Mouse (Mus musculus): ENCODE results near the gene Dgke. TPM values are rescaled to one million over a fixed set of nuclear protein-coding genes. Genes with fewer than 3 reads are reported as not detected.

The Dgke gene
- polyA plus RNA-seq, 1 experiment from 2014 or later = 1.9 TPM

GRCm38 (mm10) chr11:89003078-89003477, 63.6 kb downstream of the Dgke start:
- Histone ChIP-seq H3K9ac (ENCODE audit: low read length) (peak overlapping the region; percentile 48), H3K27ac (replicated peaks) (peak overlapping the region; percentile 53; the same call in 1 of the 2 replicates), H3K9me3 (ENCODE audit: control insufficient read depth, low read length) (no peaks in the 10 kb centered on the region), H3K36me3 (ENCODE audit: control insufficient read depth, insufficient read depth, low read length) (no peaks in the 10 kb centered on the region), H3K27me3 (ENCODE audit: control insufficient read depth, insufficient read depth, low read length) (no peaks in the 10 kb centered on the region), H3K4me2 (replicated peaks; ENCODE audit: low read depth) (peak overlapping the region; percentile 77), H3K4me1 (replicated peaks; ENCODE audit: control insufficient read depth, insufficient read depth) (peaks cover 5% of the 10 kb centered on the region; the same call in 1 of the 2 replicates), H3K4me3 (ENCODE audit: low read depth, low read length) (peak overlapping the region; percentile 22; the same call in 1 of the 2 replicates)
- WGBS = 31% methylated on average over 6 of the region's 6 CpGs
- TF ChIP-seq EP300 (optimal IDR thresholded peaks at IDR 0.05) (no peak), CTCF (IDR thresholded peaks at IDR 0.05; ENCODE audit: low read depth) (no peak)
- DNase-seq (ENCODE audit: low spot score) (no peak), ATAC-seq (ENCODE audit: low FRiP score, low TSS enrichment) (no peak)

DNA sequence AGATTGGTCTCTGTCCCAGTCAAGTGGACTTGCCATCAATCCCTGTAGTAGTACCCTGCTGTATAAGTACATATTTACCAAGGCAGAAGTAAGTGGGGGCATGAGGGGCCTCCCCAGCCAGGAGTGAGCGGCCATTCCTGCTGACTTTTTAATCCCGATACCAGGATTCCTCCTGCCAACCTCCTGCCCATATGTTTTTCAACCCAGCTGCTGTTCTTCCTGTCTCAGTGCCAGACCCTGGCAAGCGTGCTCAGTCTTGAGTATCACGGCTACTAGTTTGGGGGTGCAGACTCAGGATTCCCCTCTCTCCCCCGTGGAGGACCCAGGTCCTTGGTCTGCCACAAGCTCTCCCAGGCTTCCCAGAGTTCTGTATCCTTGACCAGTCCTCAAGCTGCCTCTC, 64.0 kb downstream of the Dgke start:
- WGBS = 59% methylated on average over 5 of the region's 5 CpGs
- Histone ChIP-seq H3K9ac (ENCODE audit: low read length) (peak overlapping the region; percentile 48), H3K4me3 (ENCODE audit: low read depth, low read length) (peak overlapping the region; percentile 22; the same call in 1 of the 2 replicates), H3K36me3 (ENCODE audit: control insufficient read depth, insufficient read depth, low read length) (no peaks in the 10 kb centered on the region), H3K4me2 (replicated peaks; ENCODE audit: low read depth) (peak overlapping the region; percentile 77), H3K4me1 (replicated peaks; ENCODE audit: control insufficient read depth, insufficient read depth) (peaks cover 5% of the 10 kb centered on the region; the same call in 1 of the 2 replicates), H3K9me3 (ENCODE audit: control insufficient read depth, low read length) (no peaks in the 10 kb centered on the region), H3K27me3 (ENCODE audit: control insufficient read depth, insufficient read depth, low read length) (no peaks in the 10 kb centered on the region), H3K27ac (replicated peaks) (peak overlapping the region; percentile 53; the same call in 1 of the 2 replicates)
- no peak for TF ChIP-seq EP300 (optimal IDR thresholded peaks at IDR 0.05)
- TF ChIP-seq CTCF (IDR thresholded peaks at IDR 0.05; ENCODE audit: low read depth) = no peak
- no peak for DNase-seq (ENCODE audit: low spot score)
- ATAC-seq (ENCODE audit: low FRiP score, low TSS enrichment) = no peak

DNA sequence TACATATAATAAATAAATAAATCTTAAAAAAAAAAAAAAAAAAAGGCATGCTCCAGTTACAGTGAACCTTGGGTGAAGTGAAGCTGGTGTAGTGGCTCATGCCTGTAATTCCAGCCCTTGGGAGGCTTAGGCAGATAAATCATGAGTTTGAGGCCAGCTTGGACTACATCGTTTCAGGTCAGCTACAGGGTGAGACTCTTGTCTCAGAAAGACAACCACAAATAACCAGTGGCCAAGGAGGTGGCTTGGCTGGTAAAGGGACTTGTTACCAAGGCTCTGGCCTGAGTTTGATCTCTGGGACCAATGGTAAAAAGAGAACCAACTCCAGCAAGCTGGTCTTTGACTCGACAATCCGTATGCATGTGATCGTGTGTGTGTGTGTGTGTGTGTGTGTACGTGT, 64.6 kb downstream of the Dgke start:
- no peak for ATAC-seq (ENCODE audit: low FRiP score, low TSS enrichment)
- H3K27me3 ChIP-seq (ENCODE audit: control insufficient read depth, insufficient read depth, low read length) = no peaks in the 10 kb centered on the region
- H3K36me3 ChIP-seq (ENCODE audit: control insufficient read depth, insufficient read depth, low read length) = no peaks in the 10 kb centered on the region
- H3K27ac ChIP-seq (replicated peaks) = no peak overlapping the region
- peak overlapping the region; percentile 48; the same call in 1 of the 2 replicates for H3K9ac ChIP-seq (ENCODE audit: low read length)
- WGBS = 84% methylated on average over 5 of the region's 5 CpGs
- no peaks in the 10 kb centered on the region for H3K9me3 ChIP-seq (ENCODE audit: control insufficient read depth, low read length)
- H3K4me2 ChIP-seq (replicated peaks; ENCODE audit: low read depth) = peak overlapping the region; percentile 77
- no peak for TF ChIP-seq EP300 (optimal IDR thresholded peaks at IDR 0.05)
- no peak for TF ChIP-seq CTCF (IDR thresholded peaks at IDR 0.05; ENCODE audit: low read depth)
- peak overlapping the region; percentile 22; the same call in 1 of the 2 replicates for H3K4me3 ChIP-seq (ENCODE audit: low read depth, low read length)
- DNase-seq (ENCODE audit: low spot score) = no peak
- H3K4me1 ChIP-seq (replicated peaks; ENCODE audit: control insufficient read depth, insufficient read depth) = peaks cover 5% of the 10 kb centered on the region; the same call in 1 of the 2 replicates

DNA sequence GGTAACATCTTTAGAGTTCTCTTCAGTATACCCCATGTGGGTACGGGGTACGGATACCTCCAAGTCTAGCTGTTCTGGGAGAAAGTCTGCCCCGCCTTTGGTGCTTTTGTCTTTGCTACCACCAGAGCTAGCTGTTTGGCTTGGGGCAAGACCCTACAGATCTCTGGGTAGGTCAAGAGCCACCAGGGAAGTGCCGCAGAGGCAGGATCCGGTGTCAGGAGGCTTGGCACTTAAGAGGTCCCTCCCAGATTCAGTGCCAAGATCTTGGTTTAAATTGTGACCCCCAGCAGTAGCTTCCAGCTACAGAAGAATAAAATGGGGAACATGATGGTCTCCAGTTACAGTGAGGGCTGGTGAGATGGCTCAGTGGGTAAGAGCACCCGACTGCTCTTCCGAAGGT, 65.1 kb downstream of the Dgke start:
- TF ChIP-seq EP300 (optimal IDR thresholded peaks at IDR 0.05) = no peak
- no peak for TF ChIP-seq CTCF (IDR thresholded peaks at IDR 0.05; ENCODE audit: low read depth)
- ATAC-seq (ENCODE audit: low FRiP score, low TSS enrichment) = no peak
- peak overlapping the region; percentile 77 for H3K4me2 ChIP-seq (replicated peaks; ENCODE audit: low read depth)
- peak overlapping the region; percentile 41 for H3K27ac ChIP-seq (replicated peaks)
- no peak for DNase-seq (ENCODE audit: low spot score)
- 83% methylated on average over 7 of the region's 7 CpGs for WGBS
- H3K4me1 ChIP-seq (replicated peaks; ENCODE audit: control insufficient read depth, insufficient read depth) = peaks cover 5% of the 10 kb centered on the region; the same call in 1 of the 2 replicates
- H3K9me3 ChIP-seq (ENCODE audit: control insufficient read depth, low read length) = no peaks in the 10 kb centered on the region
- no peaks in the 10 kb centered on the region for H3K36me3 ChIP-seq (ENCODE audit: control insufficient read depth, insufficient read depth, low read length)
- H3K27me3 ChIP-seq (ENCODE audit: control insufficient read depth, insufficient read depth, low read length) = no peaks in the 10 kb centered on the region
- peak overlapping the region; percentile 61; the same call in 1 of the 2 replicates for H3K4me3 ChIP-seq (ENCODE audit: low read depth, low read length)
- peak overlapping the region; percentile 14; the same call in 1 of the 2 replicates for H3K9ac ChIP-seq (ENCODE audit: low read length)

GRCm38 (mm10) chr11:89000527-89000819, 66.2 kb downstream of the Dgke start:
- peak overlapping the region; percentile 79 for H3K27ac ChIP-seq (replicated peaks)
- no peaks in the 10 kb centered on the region for H3K9me3 ChIP-seq (ENCODE audit: control insufficient read depth, low read length)
- peak overlapping the region; percentile 61 for H3K4me3 ChIP-seq (ENCODE audit: low read depth, low read length)
- H3K36me3 ChIP-seq (ENCODE audit: control insufficient read depth, insufficient read depth, low read length) = no peaks in the 10 kb centered on the region
- peak overlapping the region; percentile 84 for H3K9ac ChIP-seq (ENCODE audit: low read length)
- DNase-seq (ENCODE audit: low spot score) (no peak), ATAC-seq (ENCODE audit: low FRiP score, low TSS enrichment) (no peak)
- H3K27me3 ChIP-seq (ENCODE audit: control insufficient read depth, insufficient read depth, low read length) = no peaks in the 10 kb centered on the region
- peaks cover 5% of the 10 kb centered on the region; the same call in 1 of the 2 replicates for H3K4me1 ChIP-seq (replicated peaks; ENCODE audit: control insufficient read depth, insufficient read depth)
- no peak for TF ChIP-seq EP300 (optimal IDR thresholded peaks at IDR 0.05)
- no peak for TF ChIP-seq CTCF (IDR thresholded peaks at IDR 0.05; ENCODE audit: low read depth)
- peak overlapping the region; percentile 77 for H3K4me2 ChIP-seq (replicated peaks; ENCODE audit: low read depth)

GRCm38 (mm10) chr11:88999723-89000526, 66.7 kb downstream of the Dgke start:
- DNase-seq (ENCODE audit: low spot score) (peak; percentile 33), ATAC-seq (ENCODE audit: low FRiP score, low TSS enrichment) (no peak)
- no peaks in the 10 kb centered on the region for H3K36me3 ChIP-seq (ENCODE audit: control insufficient read depth, insufficient read depth, low read length)
- H3K27ac ChIP-seq (replicated peaks) = peak overlapping the region; percentile 79
- WGBS = 24% methylated on average over 33 of the region's 33 CpGs
- H3K4me1 ChIP-seq (replicated peaks; ENCODE audit: control insufficient read depth, insufficient read depth) = peaks cover 5% of the 10 kb centered on the region; the same call in 1 of the 2 replicates
- TF ChIP-seq EP300 (optimal IDR thresholded peaks at IDR 0.05) (no peak), CTCF (IDR thresholded peaks at IDR 0.05; ENCODE audit: low read depth) (no peak)
- no peaks in the 10 kb centered on the region for H3K9me3 ChIP-seq (ENCODE audit: control insufficient read depth, low read length)
- peak overlapping the region; percentile 84 for H3K9ac ChIP-seq (ENCODE audit: low read length)
- H3K4me3 ChIP-seq (ENCODE audit: low read depth, low read length) = peak overlapping the region; percentile 61
- peak overlapping the region; percentile 77 for H3K4me2 ChIP-seq (replicated peaks; ENCODE audit: low read depth)
- no peaks in the 10 kb centered on the region for H3K27me3 ChIP-seq (ENCODE audit: control insufficient read depth, insufficient read depth, low read length)

All from stomach, postnatal 0 days (tissue).